Mouse (Mus musculus): ENCODE results near the gene Kcnh7. TPM values are rescaled to one million over a fixed set of nuclear protein-coding genes. Genes with fewer than 3 reads are reported as not detected.

The Kcnh7 gene
- polyA plus RNA-seq, 1 experiment: 3.1 TPM

DNA sequence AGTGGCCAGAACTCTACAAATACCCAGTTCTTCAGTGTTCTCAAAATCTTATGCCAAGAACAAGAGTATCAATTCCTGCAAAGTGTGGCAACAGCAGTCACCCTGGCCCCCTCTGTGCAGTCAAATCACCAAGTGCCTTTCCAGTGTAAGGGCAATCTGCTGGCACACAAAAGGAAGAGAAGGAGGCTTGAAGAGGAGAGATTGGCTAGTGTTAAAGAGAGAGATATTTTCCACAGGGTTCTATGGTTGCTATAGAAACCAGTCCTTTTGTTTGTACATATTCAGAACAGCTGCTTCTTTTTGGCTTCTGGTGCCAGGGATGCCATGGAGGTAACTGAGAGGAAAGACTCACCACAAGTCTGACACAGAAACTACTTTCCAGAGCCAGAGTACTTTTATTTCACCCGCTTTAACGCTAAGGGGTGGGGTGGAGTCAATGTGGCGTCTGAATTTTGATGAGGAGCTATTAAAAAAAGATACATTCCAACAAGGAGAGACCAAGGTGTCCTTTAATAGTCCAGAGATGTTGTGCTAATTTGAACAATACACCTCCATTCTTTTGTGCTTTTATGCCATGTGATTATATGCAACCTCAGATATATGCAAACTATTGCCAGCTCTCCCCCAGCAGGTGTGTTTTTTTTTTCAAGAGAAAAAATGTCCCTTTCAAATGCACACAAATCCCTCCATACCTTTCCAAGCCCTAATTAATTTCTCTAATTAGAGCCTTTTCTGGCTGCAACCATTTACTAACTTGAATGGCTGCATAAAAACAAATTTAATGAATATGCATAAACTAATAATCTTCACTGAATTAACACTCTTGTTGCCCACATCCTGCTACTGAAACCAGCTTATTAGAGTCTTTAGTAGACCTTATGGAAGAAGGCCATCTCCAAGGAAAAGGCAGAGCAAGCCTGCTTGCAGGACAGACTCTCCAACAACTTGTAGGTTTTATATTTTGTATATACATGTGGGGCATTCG, 66.6 kb downstream of the Kcnh7 start:
- no peak for DNase-seq

DNA sequence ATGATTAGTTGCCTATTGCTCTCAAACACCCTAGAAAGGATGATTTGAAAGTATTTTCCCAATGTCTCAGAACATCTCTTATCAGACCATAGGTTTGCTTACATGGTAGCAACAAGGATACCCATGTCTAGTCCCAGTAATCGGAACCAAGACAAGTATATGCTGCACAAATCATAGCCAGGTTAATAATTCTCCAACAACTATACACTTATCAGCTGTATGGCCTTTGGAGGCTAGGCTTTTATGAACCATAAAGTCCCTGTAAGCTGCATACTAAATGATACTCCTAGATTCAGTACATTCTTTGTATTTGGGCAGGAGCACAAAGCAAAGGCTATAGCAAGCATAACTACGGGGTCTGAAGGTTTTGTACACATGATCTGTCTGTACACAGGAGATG, 78.1 kb downstream of the Kcnh7 start:
- no peak for DNase-seq
- H3K27me3 ChIP-seq (ENCODE audit: control insufficient read depth, insufficient read depth, low read length): no peaks in the 10 kb centered on the region
- TF ChIP-seq POLR2A (IDR thresholded peaks at IDR 0.05; ENCODE audit: borderline replicate concordance, insufficient read depth, low read length): no peak
- no peak overlapping the region for H3K4me3 ChIP-seq (replicated peaks; ENCODE audit: insufficient read depth, low read depth, low read length)
- H3K27ac ChIP-seq (ENCODE audit: insufficient read depth, low read length): no peak overlapping the region
- WGBS: 96% methylated on average over 2 of the region's 2 CpGs
- no peaks in the 10 kb centered on the region for H3K4me1 ChIP-seq (ENCODE audit: control insufficient read depth, insufficient read depth, low read length)

More for the DNA sequence above, 66.6 kb downstream of the Kcnh7 start:
- TF ChIP-seq CTCF (IDR thresholded peaks at IDR 0.05; ENCODE audit: borderline replicate concordance, insufficient read depth, low read depth, low read length) (no peak), POLR2A (IDR thresholded peaks at IDR 0.05; ENCODE audit: borderline replicate concordance, insufficient read depth, low read length) (no peak)
- Histone ChIP-seq H3K4me1 (ENCODE audit: control insufficient read depth, insufficient read depth, low read length) (no peaks in the 10 kb centered on the region), H3K27ac (ENCODE audit: insufficient read depth, low read length) (no peak overlapping the region), H3K4me3 (replicated peaks; ENCODE audit: insufficient read depth, low read depth, low read length) (no peak overlapping the region), H3K27me3 (ENCODE audit: control insufficient read depth, insufficient read depth, low read length) (no peaks in the 10 kb centered on the region)
- 36% methylated on average over 4 of the region's 4 CpGs for WGBS

DNA sequence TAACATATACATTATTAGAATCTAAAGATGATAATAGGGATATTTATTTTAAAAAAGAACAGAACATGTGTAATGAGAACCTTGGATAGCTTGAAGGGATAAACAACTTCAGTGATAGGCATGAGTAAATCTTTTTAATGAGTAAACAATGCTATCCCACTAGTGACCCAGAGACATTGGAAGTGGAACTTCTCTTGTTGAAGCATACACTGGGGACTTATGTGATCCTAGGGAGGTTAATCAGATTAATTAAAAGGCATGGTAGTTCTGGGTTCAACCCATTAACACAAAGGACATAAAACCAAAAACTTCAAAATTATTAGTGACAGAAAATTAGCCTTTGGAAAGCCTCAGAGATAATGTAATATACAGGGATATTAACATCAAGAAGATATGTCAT, 84.4 kb downstream of the Kcnh7 start:
- no peak for TF ChIP-seq POLR2A (IDR thresholded peaks at IDR 0.05; ENCODE audit: borderline replicate concordance, insufficient read depth, low read length)
- no peak for TF ChIP-seq CTCF (IDR thresholded peaks at IDR 0.05; ENCODE audit: borderline replicate concordance, insufficient read depth, low read depth, low read length)
- no peak for DNase-seq
- Histone ChIP-seq H3K4me3 (replicated peaks; ENCODE audit: insufficient read depth, low read depth, low read length) (no peak overlapping the region), H3K4me1 (ENCODE audit: control insufficient read depth, insufficient read depth, low read length) (no peaks in the 10 kb centered on the region), H3K27ac (ENCODE audit: insufficient read depth, low read length) (no peak overlapping the region), H3K27me3 (ENCODE audit: control insufficient read depth, insufficient read depth, low read length) (no peaks in the 10 kb centered on the region)

DNA sequence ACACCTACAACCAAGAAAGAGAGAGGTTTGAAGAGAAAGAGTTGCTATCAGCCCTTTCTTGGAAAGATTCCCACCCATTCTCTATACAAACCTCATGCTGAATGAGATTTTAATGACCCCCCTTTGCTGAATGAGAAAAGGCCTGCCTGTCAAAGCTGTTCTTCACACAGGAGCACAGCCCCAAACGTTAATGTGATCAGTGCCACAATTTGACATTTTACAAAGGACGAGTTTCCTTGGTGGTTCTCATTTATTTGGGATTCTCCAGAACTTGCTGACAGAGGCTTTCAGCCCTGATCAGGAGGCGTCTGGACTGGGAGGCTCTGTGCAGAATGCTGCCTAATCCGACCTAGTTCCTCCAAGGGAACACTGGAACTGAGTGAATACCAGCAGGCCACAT, 92.3 kb downstream of the Kcnh7 start:
- DNase-seq: no peak
- WGBS: 36% methylated on average over 4 of the region's 4 CpGs
- no peak overlapping the region for H3K27ac ChIP-seq (ENCODE audit: insufficient read depth, low read length)
- no peak overlapping the region for H3K4me3 ChIP-seq (replicated peaks; ENCODE audit: insufficient read depth, low read depth, low read length)
- H3K4me1 ChIP-seq (ENCODE audit: control insufficient read depth, insufficient read depth, low read length): no peaks in the 10 kb centered on the region
- no peak for TF ChIP-seq POLR2A (IDR thresholded peaks at IDR 0.05; ENCODE audit: borderline replicate concordance, insufficient read depth, low read length)
- no peak for TF ChIP-seq CTCF (IDR thresholded peaks at IDR 0.05; ENCODE audit: borderline replicate concordance, insufficient read depth, low read depth, low read length)
- H3K27me3 ChIP-seq (ENCODE audit: control insufficient read depth, insufficient read depth, low read length): no peaks in the 10 kb centered on the region

DNA sequence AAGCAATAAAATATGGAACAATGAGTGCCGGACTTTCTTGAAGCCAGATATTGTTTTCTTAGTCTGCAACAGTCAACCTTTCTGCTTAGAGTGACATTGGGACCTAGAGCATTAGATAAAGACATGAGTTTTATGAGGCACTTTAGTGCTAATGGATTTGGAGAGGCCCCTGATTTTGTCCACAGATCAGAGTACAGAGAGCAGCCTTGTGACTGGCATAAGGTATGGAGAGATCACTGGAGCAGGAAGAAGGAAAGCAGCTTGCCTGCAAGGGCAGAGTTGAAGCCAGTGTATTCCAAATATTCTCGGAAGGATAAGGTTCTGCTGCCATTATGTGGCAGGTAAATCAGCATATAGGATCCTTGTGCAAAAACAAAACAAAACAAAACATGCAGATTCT, 93.6 kb downstream of the Kcnh7 start:
- TF ChIP-seq CTCF (IDR thresholded peaks at IDR 0.05; ENCODE audit: borderline replicate concordance, insufficient read depth, low read depth, low read length) (no peak), POLR2A (IDR thresholded peaks at IDR 0.05; ENCODE audit: borderline replicate concordance, insufficient read depth, low read length) (no peak)
- no peaks in the 10 kb centered on the region for H3K27me3 ChIP-seq (ENCODE audit: control insufficient read depth, insufficient read depth, low read length)
- no peak overlapping the region for H3K27ac ChIP-seq (ENCODE audit: insufficient read depth, low read length)
- 87% methylated on average over 2 of the region's 2 CpGs for WGBS
- DNase-seq: no peak
- no peaks in the 10 kb centered on the region for H3K4me1 ChIP-seq (ENCODE audit: control insufficient read depth, insufficient read depth, low read length)
- H3K4me3 ChIP-seq (replicated peaks; ENCODE audit: insufficient read depth, low read depth, low read length): no peak overlapping the region

DNA sequence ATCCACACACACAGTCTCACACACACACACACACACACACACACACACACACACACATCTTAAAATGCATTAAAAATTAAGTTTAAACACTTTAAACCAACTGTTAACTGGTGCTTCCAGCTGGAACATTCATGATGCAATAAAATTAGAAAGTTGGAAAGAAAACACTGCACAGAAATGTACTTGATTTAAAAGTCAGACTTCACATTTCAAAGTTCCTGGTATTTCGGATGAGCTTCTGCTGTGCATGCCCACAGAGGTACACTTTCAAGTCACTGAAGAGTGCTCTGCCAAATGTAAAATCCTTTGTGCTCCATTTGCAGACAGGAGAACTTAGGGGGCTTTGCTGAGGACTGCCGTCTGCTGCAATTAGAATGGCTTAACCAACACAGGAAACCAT, 125.7 kb downstream of the Kcnh7 start:
- no peaks in the 10 kb centered on the region for H3K27me3 ChIP-seq (ENCODE audit: control insufficient read depth, insufficient read depth, low read length)
- no peak overlapping the region for H3K4me3 ChIP-seq (replicated peaks; ENCODE audit: insufficient read depth, low read depth, low read length)
- WGBS: 89% methylated on average over 2 of the region's 2 CpGs
- no peak overlapping the region for H3K27ac ChIP-seq (ENCODE audit: insufficient read depth, low read length)
- no peak for TF ChIP-seq POLR2A (IDR thresholded peaks at IDR 0.05; ENCODE audit: borderline replicate concordance, insufficient read depth, low read length)
- no peak for TF ChIP-seq CTCF (IDR thresholded peaks at IDR 0.05; ENCODE audit: borderline replicate concordance, insufficient read depth, low read depth, low read length)
- no peak for DNase-seq
- H3K4me1 ChIP-seq (ENCODE audit: control insufficient read depth, insufficient read depth, low read length): no peaks in the 10 kb centered on the region

DNA sequence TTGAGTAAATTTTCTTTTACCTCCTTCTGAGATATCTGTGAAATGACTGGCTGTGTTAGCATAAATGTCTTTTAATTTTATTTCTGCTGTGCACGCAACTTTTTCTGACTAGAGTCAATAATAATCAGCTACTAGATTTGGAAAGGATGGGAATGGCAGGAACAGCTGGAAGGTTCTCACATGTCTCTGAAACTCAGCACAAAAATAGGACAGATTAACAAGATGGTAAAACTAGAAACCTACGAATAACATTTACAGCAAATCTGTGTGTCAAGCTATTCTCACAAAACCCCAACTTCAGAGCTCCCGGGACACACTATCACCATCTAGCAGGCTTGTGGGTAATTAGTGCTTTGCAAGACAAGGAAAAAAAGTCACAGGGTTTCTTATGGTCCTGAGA, 134.2 kb downstream of the Kcnh7 start:
- TF ChIP-seq CTCF (IDR thresholded peaks at IDR 0.05; ENCODE audit: borderline replicate concordance, insufficient read depth, low read depth, low read length) (no peak), POLR2A (IDR thresholded peaks at IDR 0.05; ENCODE audit: borderline replicate concordance, insufficient read depth, low read length) (no peak)
- no peak overlapping the region for H3K27ac ChIP-seq (ENCODE audit: insufficient read depth, low read length)
- H3K4me3 ChIP-seq (replicated peaks; ENCODE audit: insufficient read depth, low read depth, low read length): no peak overlapping the region
- WGBS: 95% methylated on average over 3 of the region's 3 CpGs
- no peak for DNase-seq
- no peaks in the 10 kb centered on the region for H3K27me3 ChIP-seq (ENCODE audit: control insufficient read depth, insufficient read depth, low read length)
- no peaks in the 10 kb centered on the region for H3K4me1 ChIP-seq (ENCODE audit: control insufficient read depth, insufficient read depth, low read length)

DNA sequence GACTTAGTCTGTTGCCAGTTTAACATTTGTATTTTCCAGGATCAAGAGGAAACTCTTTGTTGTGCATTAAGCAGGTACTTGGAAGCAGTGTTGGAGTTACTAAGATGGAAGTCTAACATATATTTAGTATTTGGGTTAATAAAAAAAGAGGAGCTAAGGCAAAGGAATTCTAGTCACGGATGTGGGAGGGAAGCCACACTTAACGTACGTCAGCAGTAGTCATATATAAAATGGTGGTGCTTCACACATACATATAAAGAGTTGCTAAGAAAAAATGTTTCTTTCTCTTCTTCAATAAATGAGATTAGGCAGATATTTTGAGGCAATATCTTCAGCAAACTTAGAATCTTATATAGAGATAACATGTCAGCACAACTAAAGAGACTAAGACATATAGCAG, 144.4 kb downstream of the Kcnh7 start:
- no peak for TF ChIP-seq CTCF (IDR thresholded peaks at IDR 0.05; ENCODE audit: borderline replicate concordance, insufficient read depth, low read depth, low read length)
- TF ChIP-seq POLR2A (IDR thresholded peaks at IDR 0.05; ENCODE audit: borderline replicate concordance, insufficient read depth, low read length): no peak
- no peak for DNase-seq
- 92% methylated on average over 3 of the region's 3 CpGs for WGBS
- H3K27ac ChIP-seq (ENCODE audit: insufficient read depth, low read length): no peak overlapping the region
- no peak overlapping the region for H3K4me3 ChIP-seq (replicated peaks; ENCODE audit: insufficient read depth, low read depth, low read length)
- H3K27me3 ChIP-seq (ENCODE audit: control insufficient read depth, insufficient read depth, low read length): no peaks in the 10 kb centered on the region
- H3K4me1 ChIP-seq (ENCODE audit: control insufficient read depth, insufficient read depth, low read length): no peaks in the 10 kb centered on the region

All from cerebellum, adult 2 months (tissue).